Mouse (Mus musculus) heart, embryonic 10.5 days (tissue): ENCODE data around the gene Zbtb8os. TPM values are rescaled to one million over a fixed set of nuclear protein-coding genes. Genes with fewer than 3 reads are reported as not detected.

Experiments used
- DNase-seq: peaks from one replicate; pipeline ENCODE4 v3.0.0-alpha.2; 2017; ENCODE audit warnings: low spot score
- H3K27ac ChIP-seq: fragments of 300-500 bp; sonication (generic); 2 replicates; pipeline ENCODE4 v1.5.1; 2016; ENCODE audit warnings: mild to moderate bottlenecking
- H3K27me3 ChIP-seq: fragments of 300-500 bp; sonication (generic); 2 replicates; pipeline ENCODE4 v1.6.1; 2016; ENCODE audit warnings: mild to moderate bottlenecking; ENCODE audit not compliant: poor library complexity, insufficient read depth, severe bottlenecking
- H3K36me3 ChIP-seq: fragments of 300-500 bp; sonication (generic); 2 replicates; pipeline ENCODE4 v1.6.1; 2016; ENCODE audit warnings: mild to moderate bottlenecking, moderate library complexity
- H3K4me1 ChIP-seq: fragments of 300-500 bp; sonication (generic); 2 replicates; pipeline ENCODE4 v1.6.1; 2016; ENCODE audit warnings: mild to moderate bottlenecking
- H3K4me3 ChIP-seq: fragments of 300-500 bp; sonication (generic); 2 replicates; pipeline ENCODE4 v1.5.1; 2016; ENCODE audit warnings: mild to moderate bottlenecking, moderate library complexity
- H3K9me3 ChIP-seq: fragments of 300-500 bp; sonication (generic); 2 replicates; pipeline ENCODE4 v1.6.1; 2016; ENCODE audit warnings: mild to moderate bottlenecking, moderate library complexity
- WGBS: fragments of 180-500 bp; shearing (Covaris S2); methylation state at CpG from one replicate; pipeline ENCODE4 v1.1.7; 2016; 5-methylcytosine and 5-hydroxymethylcytosine counted together
- polyA plus RNA-seq: library from polyadenylated mRNA; unstranded; fragments of >200 nt; fragmentation: Nextera tagmentation; extraction: Ambion mirVana; gene quantifications from 2 replicates; pipeline ENCODE4 v1.2.1, GENCODE M21; 2016

The Zbtb8os gene
- polyA plus RNA-seq, 1 experiment from 2014 or later = 50.0 TPM

DNA sequence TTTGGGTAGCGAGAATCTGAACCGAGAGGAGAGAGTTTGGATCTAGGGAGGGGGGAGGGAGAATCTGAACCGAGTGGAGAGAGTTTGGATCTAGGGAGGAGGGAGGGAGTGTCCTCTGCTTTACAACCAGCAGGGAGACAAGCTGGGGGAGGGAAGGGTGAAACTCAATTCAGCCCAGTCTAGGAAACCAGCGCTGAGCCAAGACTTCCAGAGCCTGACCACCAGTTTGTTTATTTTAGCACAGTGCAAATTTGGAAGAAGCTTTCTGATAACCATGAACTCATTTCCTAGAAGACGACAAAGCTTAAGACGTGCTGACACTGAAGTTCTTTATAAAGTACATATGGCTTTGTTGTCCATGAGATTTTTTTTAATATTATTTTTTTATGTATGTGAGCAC lies 48.9 kb downstream of the Zbtb8os start:
- no peaks in the 10 kb centered on the region for H3K36me3 ChIP-seq
- DNase-seq = no peak
- H3K4me3 ChIP-seq = no peak overlapping the region
- H3K27ac ChIP-seq = no peak overlapping the region
- peaks cover 5% of the 10 kb centered on the region; the same call in 1 of the 2 replicates for H3K27me3 ChIP-seq
- no peaks in the 10 kb centered on the region for H3K9me3 ChIP-seq
- WGBS = 24% methylated on average over 6 of the region's 6 CpGs
- H3K4me1 ChIP-seq = no peaks in the 10 kb centered on the region; the same call in 1 of the 2 replicates

DNA sequence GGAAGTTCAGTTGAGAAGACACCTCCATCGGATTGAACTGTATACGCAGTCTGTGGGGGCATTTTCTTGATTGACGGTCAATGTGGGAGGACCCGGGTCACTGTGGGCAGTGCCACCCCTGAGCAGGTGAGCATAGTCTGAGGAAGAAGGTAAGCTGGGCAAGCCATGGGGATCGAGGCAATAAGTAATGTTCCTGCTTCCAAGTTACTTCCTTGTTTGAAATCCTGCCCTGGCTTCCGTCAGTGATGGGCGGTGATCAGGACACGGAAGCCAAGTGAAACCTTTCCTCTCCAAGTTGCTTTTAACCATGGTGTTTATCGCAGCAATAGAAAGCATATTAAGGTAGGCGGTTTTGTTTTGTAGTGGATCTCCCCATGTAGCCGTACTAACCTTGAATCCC lies 50.2 kb downstream of the Zbtb8os start:
- no peaks in the 10 kb centered on the region for H3K36me3 ChIP-seq
- H3K4me1 ChIP-seq = no peaks in the 10 kb centered on the region; the same call in 1 of the 2 replicates
- H3K27me3 ChIP-seq = no peaks in the 10 kb centered on the region
- no peak overlapping the region for H3K27ac ChIP-seq
- 81% methylated on average over 11 of the region's 11 CpGs for WGBS
- H3K4me3 ChIP-seq = no peak overlapping the region
- no peak for DNase-seq
- no peaks in the 10 kb centered on the region for H3K9me3 ChIP-seq

DNA sequence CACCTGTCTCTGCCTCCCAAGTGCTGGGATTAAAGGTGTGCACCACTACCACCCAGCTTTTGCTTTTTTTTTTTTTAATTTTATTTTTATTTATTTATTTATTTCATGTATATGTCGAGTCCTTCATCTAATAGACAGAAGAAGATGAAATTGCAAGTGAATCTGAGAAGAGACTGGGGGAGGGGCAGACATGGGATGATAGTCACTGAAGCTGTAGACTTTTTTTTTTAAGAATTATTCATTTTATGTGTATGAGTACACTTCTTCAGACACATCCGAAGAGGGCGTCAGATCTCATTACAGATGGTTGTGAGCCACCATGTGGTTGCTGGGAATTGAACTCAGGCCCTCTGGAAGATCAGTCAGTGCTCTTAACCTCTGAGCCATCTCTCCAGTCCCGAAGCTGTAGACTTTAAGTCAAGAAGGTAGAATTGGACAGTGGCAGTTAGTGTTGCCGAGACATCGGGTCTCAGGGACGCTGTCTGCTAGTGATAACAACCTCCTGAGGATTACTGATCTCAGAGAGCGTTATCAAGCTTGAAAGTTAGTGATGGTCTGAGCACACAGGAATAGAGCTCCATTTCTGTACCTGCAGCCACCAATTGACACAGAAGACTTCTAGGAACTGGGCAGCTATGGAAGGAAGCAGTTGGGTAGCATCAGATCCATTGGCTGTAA lies 50.9 kb downstream of the Zbtb8os start:
- Histone ChIP-seq H3K27me3 (no peaks in the 10 kb centered on the region), H3K36me3 (no peaks in the 10 kb centered on the region), H3K27ac (no peak overlapping the region), H3K9me3 (no peaks in the 10 kb centered on the region), H3K4me1 (no peaks in the 10 kb centered on the region; the same call in 1 of the 2 replicates), H3K4me3 (no peak overlapping the region)
- no peak for DNase-seq
- WGBS = 69% methylated on average over 8 of the region's 8 CpGs

DNA sequence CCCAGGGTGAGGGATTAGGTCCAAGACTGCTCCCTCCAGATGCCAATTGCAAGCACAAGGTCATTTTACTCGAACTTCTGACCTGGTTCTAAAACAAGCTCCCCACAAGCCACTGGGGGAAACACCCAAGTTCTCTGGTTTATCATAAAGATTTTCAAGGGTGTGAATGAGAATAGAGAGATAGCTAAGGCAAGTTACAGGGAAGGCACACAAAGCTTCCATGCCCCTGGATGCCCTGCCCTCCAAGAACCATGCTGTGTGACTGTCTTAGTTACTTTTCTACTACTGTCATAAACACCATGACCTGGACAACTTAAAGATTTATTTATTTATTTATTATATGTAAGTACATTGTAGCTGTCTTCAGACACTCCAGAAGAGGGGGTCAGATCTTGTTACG lies 51.5 kb downstream of the Zbtb8os start:
- Histone ChIP-seq H3K27ac (no peak overlapping the region), H3K4me1 (no peaks in the 10 kb centered on the region; the same call in 1 of the 2 replicates), H3K36me3 (no peaks in the 10 kb centered on the region), H3K9me3 (no peaks in the 10 kb centered on the region), H3K4me3 (no peak overlapping the region), H3K27me3 (no peaks in the 10 kb centered on the region)
- WGBS = 65% methylated on average over 2 of the region's 2 CpGs
- no peak for DNase-seq

DNA sequence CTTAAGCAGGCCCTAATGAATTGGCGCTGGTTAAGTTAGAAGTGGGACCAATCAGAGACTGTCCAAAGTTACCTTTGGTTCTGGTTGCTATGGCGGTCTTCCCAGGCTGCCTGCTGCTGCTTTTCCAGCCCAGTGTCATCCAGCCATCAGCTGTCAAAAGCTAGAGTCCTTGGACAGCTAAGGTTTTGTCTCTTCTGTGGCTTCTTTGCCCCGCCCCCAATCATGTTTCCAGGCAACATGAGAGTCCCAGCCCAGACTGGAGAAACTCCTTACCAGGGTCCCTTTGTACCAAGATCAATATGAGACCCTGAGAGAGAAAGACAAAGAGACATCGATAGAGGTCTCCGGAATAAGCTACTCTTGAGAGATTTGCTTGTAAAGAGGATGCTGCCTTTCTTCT lies 52.9 kb downstream of the Zbtb8os start:
- DNase-seq = no peak
- Histone ChIP-seq H3K27me3 (no peaks in the 10 kb centered on the region), H3K4me1 (no peaks in the 10 kb centered on the region; the same call in 1 of the 2 replicates), H3K27ac (no peak overlapping the region), H3K36me3 (no peaks in the 10 kb centered on the region), H3K4me3 (no peak overlapping the region), H3K9me3 (no peaks in the 10 kb centered on the region)
- 80% methylated on average over 5 of the region's 5 CpGs for WGBS

DNA sequence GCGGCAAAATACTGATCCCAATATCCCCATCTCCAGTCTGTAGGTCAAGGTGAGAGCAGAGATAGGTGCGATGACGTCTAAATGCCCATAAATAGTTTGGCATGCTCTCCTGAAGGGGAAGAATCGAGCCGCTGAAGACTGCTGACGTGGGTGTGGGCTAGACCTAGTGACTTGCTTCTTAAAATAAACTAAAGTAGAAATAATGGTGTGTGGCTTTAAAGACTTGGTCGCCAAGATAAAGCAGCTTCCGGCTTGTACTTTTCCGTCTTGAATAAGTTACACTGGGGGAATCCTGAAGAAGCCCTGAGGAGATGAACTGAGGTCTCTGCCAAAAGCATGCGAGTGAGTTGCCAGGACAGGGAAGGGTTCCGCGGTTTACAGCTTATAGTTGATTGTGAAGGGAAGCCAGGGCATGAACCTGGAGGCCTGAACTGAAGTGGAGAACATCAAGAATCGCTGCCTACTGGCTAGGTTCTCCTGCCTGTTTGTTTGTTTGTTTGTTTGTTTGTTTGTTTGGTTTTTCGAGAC lies 54.8 kb downstream of the Zbtb8os start:
- H3K4me3 ChIP-seq = no peak overlapping the region
- DNase-seq = no peak
- H3K4me1 ChIP-seq = peaks cover 3% of the 10 kb centered on the region; the same call in 1 of the 2 replicates
- H3K27ac ChIP-seq = no peak overlapping the region
- H3K27me3 ChIP-seq = no peaks in the 10 kb centered on the region
- H3K36me3 ChIP-seq = no peaks in the 10 kb centered on the region
- whole genome bisulfite sequencing = 75% methylated on average over 14 of the region's 14 CpGs
- no peaks in the 10 kb centered on the region for H3K9me3 ChIP-seq

DNA sequence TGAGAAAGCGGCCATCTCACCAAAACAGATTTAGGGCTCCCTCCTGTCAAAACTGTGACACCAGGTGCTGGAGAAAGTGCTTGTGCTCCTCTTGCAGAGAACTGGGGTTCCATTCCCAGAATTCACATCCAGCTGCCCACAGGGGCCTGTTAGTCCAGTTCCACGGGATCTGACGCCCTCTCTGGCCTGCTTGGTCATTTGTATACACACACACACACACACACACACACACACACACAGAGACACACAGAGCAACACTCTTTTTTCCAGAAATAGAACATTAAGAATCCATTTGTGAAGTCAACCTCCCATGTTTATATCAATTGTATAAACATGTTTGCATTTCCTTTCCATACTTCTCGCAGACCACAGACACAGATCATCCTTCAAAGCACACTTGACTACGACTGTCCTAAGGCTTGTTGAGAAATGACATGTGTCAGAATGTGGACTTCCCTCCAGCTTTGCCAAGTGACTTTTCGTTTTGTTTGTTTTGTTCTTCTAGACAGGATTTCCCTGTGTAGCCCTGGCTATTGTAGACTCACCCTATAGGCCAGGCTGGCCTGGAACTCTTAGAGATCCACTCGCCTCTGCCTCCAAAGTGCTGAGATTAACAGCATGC lies 55.6 kb downstream of the Zbtb8os start:
- Histone ChIP-seq H3K4me3 (no peak overlapping the region), H3K4me1 (peaks cover 3% of the 10 kb centered on the region; the same call in 1 of the 2 replicates), H3K27me3 (no peaks in the 10 kb centered on the region), H3K27ac (no peak overlapping the region), H3K36me3 (no peaks in the 10 kb centered on the region), H3K9me3 (no peaks in the 10 kb centered on the region)
- 81% methylated on average over 7 of the region's 7 CpGs for WGBS
- no peak for DNase-seq

DNA sequence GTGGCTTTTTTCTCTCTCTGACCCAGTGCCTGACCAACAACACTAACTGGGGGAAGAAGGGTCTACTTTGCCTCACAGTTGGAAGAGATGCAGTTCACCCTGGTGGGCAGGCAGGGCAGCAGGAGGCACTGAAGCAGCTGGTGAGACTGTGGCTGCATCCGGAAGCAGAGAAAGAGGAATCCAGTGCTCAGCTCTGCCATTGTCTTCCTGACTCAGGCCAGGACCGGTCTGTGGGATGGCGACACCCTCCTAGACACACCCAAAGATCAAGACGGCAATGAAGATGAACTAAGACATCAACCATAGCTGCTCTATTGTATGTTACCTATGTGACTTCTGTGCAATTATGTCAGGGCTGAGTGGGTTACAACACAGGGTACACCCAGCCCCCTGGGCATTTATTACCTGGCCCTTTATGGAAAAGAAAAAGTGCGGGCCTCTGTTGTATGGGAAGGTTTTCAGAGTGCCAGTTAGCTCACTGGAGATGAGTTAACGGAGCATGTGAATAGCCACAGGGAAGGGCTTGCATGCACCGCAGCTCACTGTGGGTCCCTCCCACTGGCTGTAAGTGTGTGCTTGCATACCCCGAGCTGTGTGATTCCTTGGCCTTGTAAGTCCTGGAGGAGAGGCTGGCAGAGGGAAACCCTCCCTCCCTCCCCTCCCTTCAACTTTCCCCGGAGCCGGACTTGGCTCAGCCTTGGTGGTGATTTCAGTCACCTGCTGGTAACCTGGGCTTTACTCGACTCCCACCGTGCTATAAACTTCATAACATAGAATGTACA lies 58.8 kb downstream of the Zbtb8os start:
- no peaks in the 10 kb centered on the region for H3K36me3 ChIP-seq
- DNase-seq = no peak

DNA sequence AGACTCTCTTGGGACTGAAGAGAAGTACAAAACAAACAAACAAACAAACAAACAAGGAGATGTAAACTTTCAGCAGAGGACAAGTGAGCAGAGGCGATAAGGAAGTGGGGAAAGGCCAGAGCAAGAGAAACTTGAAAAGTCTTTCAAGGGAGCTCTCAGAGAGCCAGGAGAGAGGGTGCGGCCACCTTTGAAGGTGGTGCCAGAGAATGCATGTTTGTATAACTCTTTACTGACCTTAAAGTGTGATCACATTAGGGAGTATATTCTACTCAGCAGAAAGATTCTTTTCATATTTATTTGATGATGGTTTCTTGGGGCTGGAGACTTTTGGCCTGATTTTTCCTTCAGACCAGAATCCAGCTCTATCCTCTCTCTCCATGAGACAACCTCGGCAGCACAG lies 61.5 kb downstream of the Zbtb8os start:
- H3K4me1 ChIP-seq = peaks cover 3% of the 10 kb centered on the region; the same call in 1 of the 2 replicates
- no peaks in the 10 kb centered on the region for H3K9me3 ChIP-seq
- no peak for DNase-seq
- H3K27me3 ChIP-seq = no peaks in the 10 kb centered on the region
- no peaks in the 10 kb centered on the region for H3K36me3 ChIP-seq
- WGBS = 79% methylated on average over 3 of the region's 3 CpGs
- no peak overlapping the region for H3K27ac ChIP-seq
- no peak overlapping the region for H3K4me3 ChIP-seq

More for the DNA sequence above, 58.8 kb downstream of the Zbtb8os start:
- Histone ChIP-seq H3K27me3 (no peaks in the 10 kb centered on the region), H3K9me3 (no peaks in the 10 kb centered on the region), H3K4me1 (peaks cover 3% of the 10 kb centered on the region; the same call in 1 of the 2 replicates), H3K27ac (no peak overlapping the region), H3K4me3 (no peak overlapping the region)
- 56% methylated on average over 12 of the region's 12 CpGs for WGBS

DNA sequence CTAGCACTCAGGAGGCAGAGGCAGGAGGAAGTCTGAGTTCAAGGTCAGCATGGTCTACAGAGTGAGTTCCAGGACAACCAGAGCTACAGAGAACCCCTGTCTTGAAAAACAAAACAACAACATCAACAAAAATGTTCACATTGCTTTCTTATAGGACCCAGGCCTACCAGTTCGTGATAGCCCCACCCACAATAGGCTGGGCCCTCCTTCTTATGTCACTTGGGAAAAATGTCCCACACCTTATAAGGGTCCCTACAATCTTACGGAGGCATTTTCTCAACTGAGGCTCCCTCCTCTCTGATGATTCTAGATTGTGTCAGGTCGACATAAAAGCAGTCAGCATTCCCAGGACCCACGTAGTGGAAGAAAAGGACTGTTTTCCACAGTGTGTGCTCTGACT lies 64.3 kb downstream of the Zbtb8os start:
- WGBS = 76% methylated on average over 4 of the region's 4 CpGs
- no peak for DNase-seq
- H3K27me3 ChIP-seq = no peaks in the 10 kb centered on the region
- no peak overlapping the region for H3K4me3 ChIP-seq
- no peaks in the 10 kb centered on the region for H3K9me3 ChIP-seq
- no peaks in the 10 kb centered on the region for H3K36me3 ChIP-seq
- H3K27ac ChIP-seq = no peak overlapping the region
- no peaks in the 10 kb centered on the region; the same call in 1 of the 2 replicates for H3K4me1 ChIP-seq
